Mouse (Mus musculus): Measurements from ENCODE around the gene Zfp69. TPM values are rescaled to one million over a fixed set of nuclear protein-coding genes. Genes with fewer than 3 reads are reported as not detected.
A peak's percentile ranks its signal among the peaks of the same experiment; 100 is the strongest.

The Zfp69 gene
- polyA plus RNA-seq, 1 experiment from 2014 or later = 13.7 TPM

GRCm38 (mm10) chr4:120895810-120896584 is 55.5 kb downstream of the Zfp69 start:
- H3K36me3 ChIP-seq = no peaks in the 10 kb centered on the region
- H3K4me2 ChIP-seq = no peak overlapping the region
- H3K9ac ChIP-seq = no peak overlapping the region
- H3K4me3 ChIP-seq = no peak overlapping the region
- H3K27me3 ChIP-seq (replicated peaks) = peaks cover 24% of the 10 kb centered on the region
- H3K27ac ChIP-seq (replicated peaks) = no peak overlapping the region
- H3K4me1 ChIP-seq = no peaks in the 10 kb centered on the region
- no peaks in the 10 kb centered on the region for H3K9me3 ChIP-seq
- no peak for ATAC-seq (ENCODE audit: extremely low read depth, insufficient number of reproducible peaks, low FRiP score, low TSS enrichment)
- WGBS = 64% methylated on average over 7 of the region's 7 CpGs

GRCm38 (mm10) chr4:120895226-120895625 is 56.3 kb downstream of the Zfp69 start:
- Histone ChIP-seq H3K27ac (replicated peaks) (no peak overlapping the region), H3K4me2 (no peak overlapping the region), H3K4me3 (no peak overlapping the region), H3K9ac (no peak overlapping the region), H3K9me3 (no peaks in the 10 kb centered on the region), H3K4me1 (no peaks in the 10 kb centered on the region), H3K27me3 (replicated peaks) (peaks cover 24% of the 10 kb centered on the region), H3K36me3 (no peaks in the 10 kb centered on the region)
- ATAC-seq (ENCODE audit: extremely low read depth, insufficient number of reproducible peaks, low FRiP score, low TSS enrichment) = no peak
- 70% methylated on average over 7 of the region's 7 CpGs for WGBS

GRCm38 (mm10) chr4:120894584-120894983 is 56.9 kb downstream of the Zfp69 start:
- no peak overlapping the region for H3K4me2 ChIP-seq
- no peak for ATAC-seq (ENCODE audit: extremely low read depth, insufficient number of reproducible peaks, low FRiP score, low TSS enrichment)
- H3K9me3 ChIP-seq = no peaks in the 10 kb centered on the region
- H3K27ac ChIP-seq (replicated peaks) = no peak overlapping the region
- H3K4me1 ChIP-seq = no peaks in the 10 kb centered on the region
- H3K27me3 ChIP-seq (replicated peaks) = peaks cover 24% of the 10 kb centered on the region
- H3K4me3 ChIP-seq = no peak overlapping the region
- WGBS = 73% methylated on average over 11 of the region's 11 CpGs
- no peaks in the 10 kb centered on the region for H3K36me3 ChIP-seq
- no peak overlapping the region for H3K9ac ChIP-seq

- no peak overlapping the region for H3K9ac ChIP-seq
- no peaks in the 10 kb centered on the region for H3K36me3 ChIP-seq
- H3K9me3 ChIP-seq = no peaks in the 10 kb centered on the region
- H3K4me3 ChIP-seq = no peak overlapping the region
- WGBS = 59% methylated on average over 11 of the region's 11 CpGs
- no peak overlapping the region for H3K4me2 ChIP-seq
- H3K4me1 ChIP-seq = no peaks in the 10 kb centered on the region
- no peak for ATAC-seq (ENCODE audit: extremely low read depth, insufficient number of reproducible peaks, low FRiP score, low TSS enrichment)
- H3K27ac ChIP-seq (replicated peaks) = no peak overlapping the region
- peaks cover 27% of the 10 kb centered on the region for H3K27me3 ChIP-seq (replicated peaks)
Observed at GRCm38 (mm10) chr4:120893656-120894401, 57.7 kb downstream of the Zfp69 start.

GRCm38 (mm10) chr4:120892516-120892915 is 59.0 kb downstream of the Zfp69 start:
- Histone ChIP-seq H3K27me3 (replicated peaks) (peaks cover 27% of the 10 kb centered on the region), H3K9ac (no peak overlapping the region)

GRCm38 (mm10) chr4:120891960-120892359 is 59.5 kb downstream of the Zfp69 start:
- Histone ChIP-seq H3K9ac (no peak overlapping the region), H3K27me3 (replicated peaks) (peaks cover 29% of the 10 kb centered on the region), H3K36me3 (no peaks in the 10 kb centered on the region), H3K4me2 (no peak overlapping the region), H3K4me3 (no peak overlapping the region), H3K4me1 (no peaks in the 10 kb centered on the region), H3K27ac (replicated peaks) (no peak overlapping the region), H3K9me3 (no peaks in the 10 kb centered on the region)
- no peak for ATAC-seq (ENCODE audit: extremely low read depth, insufficient number of reproducible peaks, low FRiP score, low TSS enrichment)

More at GRCm38 (mm10) chr4:120892516-120892915, 59.0 kb downstream of the Zfp69 start:
- Histone ChIP-seq H3K4me2 (no peak overlapping the region), H3K36me3 (no peaks in the 10 kb centered on the region), H3K9me3 (no peaks in the 10 kb centered on the region), H3K27ac (replicated peaks) (no peak overlapping the region), H3K4me3 (no peak overlapping the region), H3K4me1 (no peaks in the 10 kb centered on the region)
- 42% methylated on average over 1 of the region's 1 CpGs for WGBS
- ATAC-seq (ENCODE audit: extremely low read depth, insufficient number of reproducible peaks, low FRiP score, low TSS enrichment) = no peak

GRCm38 (mm10) chr4:120890754-120891440 is 60.6 kb downstream of the Zfp69 start:
- no peak overlapping the region for H3K4me3 ChIP-seq
- 65% methylated on average over 11 of the region's 11 CpGs for WGBS
- ATAC-seq (ENCODE audit: extremely low read depth, insufficient number of reproducible peaks, low FRiP score, low TSS enrichment) = no peak
- peaks cover 7% of the 10 kb centered on the region for H3K4me1 ChIP-seq
- H3K4me2 ChIP-seq = no peak overlapping the region
- H3K9ac ChIP-seq = no peak overlapping the region
- no peaks in the 10 kb centered on the region for H3K36me3 ChIP-seq
- H3K27ac ChIP-seq (replicated peaks) = no peak overlapping the region
- H3K9me3 ChIP-seq = no peaks in the 10 kb centered on the region
- H3K27me3 ChIP-seq (replicated peaks) = peaks cover 34% of the 10 kb centered on the region

GRCm38 (mm10) chr4:120888884-120889283 is 62.6 kb downstream of the Zfp69 start:
- WGBS = 66% methylated on average over 8 of the region's 8 CpGs
- H3K4me1 ChIP-seq = peaks cover 17% of the 10 kb centered on the region

GRCm38 (mm10) chr4:120887381-120888112 is 64.0 kb downstream of the Zfp69 start:
- peaks cover 17% of the 10 kb centered on the region for H3K4me1 ChIP-seq
- H3K9me3 ChIP-seq = no peaks in the 10 kb centered on the region
- H3K36me3 ChIP-seq = no peaks in the 10 kb centered on the region
- WGBS = 25% methylated on average over 8 of the region's 8 CpGs
- no peak for ATAC-seq (ENCODE audit: extremely low read depth, insufficient number of reproducible peaks, low FRiP score, low TSS enrichment)
- no peak overlapping the region for H3K4me3 ChIP-seq
- H3K27me3 ChIP-seq (replicated peaks) = peaks cover 25% of the 10 kb centered on the region
- no peak overlapping the region for H3K4me2 ChIP-seq
- H3K9ac ChIP-seq = no peak overlapping the region
- H3K27ac ChIP-seq (replicated peaks) = no peak overlapping the region

More at GRCm38 (mm10) chr4:120888884-120889283, 62.6 kb downstream of the Zfp69 start:
- H3K4me3 ChIP-seq = no peak overlapping the region
- H3K27me3 ChIP-seq (replicated peaks) = peaks cover 32% of the 10 kb centered on the region
- no peak overlapping the region for H3K27ac ChIP-seq (replicated peaks)
- no peak for ATAC-seq (ENCODE audit: extremely low read depth, insufficient number of reproducible peaks, low FRiP score, low TSS enrichment)
- no peak overlapping the region for H3K4me2 ChIP-seq
- H3K36me3 ChIP-seq = no peaks in the 10 kb centered on the region
- no peaks in the 10 kb centered on the region for H3K9me3 ChIP-seq
- H3K9ac ChIP-seq = no peak overlapping the region

- Histone ChIP-seq H3K9me3 (no peaks in the 10 kb centered on the region), H3K4me3 (no peak overlapping the region), H3K4me1 (peaks cover 17% of the 10 kb centered on the region), H3K9ac (no peak overlapping the region), H3K27ac (replicated peaks) (no peak overlapping the region), H3K27me3 (replicated peaks) (peaks cover 22% of the 10 kb centered on the region), H3K4me2 (no peak overlapping the region), H3K36me3 (no peaks in the 10 kb centered on the region)
- ATAC-seq (ENCODE audit: extremely low read depth, insufficient number of reproducible peaks, low FRiP score, low TSS enrichment) = no peak
- WGBS = 70% methylated on average over 5 of the region's 5 CpGs
Observed at GRCm38 (mm10) chr4:120886811-120887210, 64.7 kb downstream of the Zfp69 start.

GRCm38 (mm10) chr4:120886131-120886530 is 65.4 kb downstream of the Zfp69 start:
- Histone ChIP-seq H3K9ac (no peak overlapping the region), H3K9me3 (no peaks in the 10 kb centered on the region), H3K27me3 (replicated peaks) (peaks cover 17% of the 10 kb centered on the region), H3K4me2 (peak overlapping the region; percentile 50), H3K36me3 (no peaks in the 10 kb centered on the region), H3K27ac (replicated peaks) (no peak overlapping the region), H3K4me1 (peaks cover 17% of the 10 kb centered on the region), H3K4me3 (no peak overlapping the region)
- no peak for ATAC-seq (ENCODE audit: extremely low read depth, insufficient number of reproducible peaks, low FRiP score, low TSS enrichment)
- WGBS = 14% methylated on average over 4 of the region's 4 CpGs
